Mouse (Mus musculus) thymus, adult 2 months (tissue): ENCODE data around the gene Zbtb3.

Experiments used
- CTCF ChIP-seq: fragments of 200-500 bp; IDR thresholded peaks from 2 replicates; pipeline ENCODE4 v1.5.1; 2012; ENCODE audit warnings: mild to moderate bottlenecking, control low read depth, low read length, moderate library complexity, borderline replicate concordance; ENCODE audit not compliant: control insufficient read depth, poor library complexity, insufficient read depth; ENCODE audit errors: extremely low read depth
- POLR2A ChIP-seq: fragments of 200-500 bp; IDR thresholded peaks from 2 replicates; pipeline ENCODE4 v1.6.1; 2012; ENCODE audit warnings: mild to moderate bottlenecking, low read length, control low read depth, moderate library complexity; ENCODE audit not compliant: control insufficient read depth, poor library complexity, insufficient read depth; ENCODE audit errors: extremely low read depth

GRCm38 (mm10) chr19:8760757-8761156 lies 41.6 kb upstream of the Zbtb3 start:
- no peak for TF ChIP-seq POLR2A
- no peak for TF ChIP-seq CTCF
